Mouse (Mus musculus): ENCODE measurements at regions not wholly inside any gene's neighbourhood (a gene's known extent, or its start where the extent isn't known, plus 50 kb on each side); places are given as distances from the start of the nearest gene placed in this dataset.
"Not testable (repeated sequence)": the region's sequence is repeated elsewhere in the genome, so short reads cannot be mapped to it uniquely, and the experiment has no call there.

DNA sequence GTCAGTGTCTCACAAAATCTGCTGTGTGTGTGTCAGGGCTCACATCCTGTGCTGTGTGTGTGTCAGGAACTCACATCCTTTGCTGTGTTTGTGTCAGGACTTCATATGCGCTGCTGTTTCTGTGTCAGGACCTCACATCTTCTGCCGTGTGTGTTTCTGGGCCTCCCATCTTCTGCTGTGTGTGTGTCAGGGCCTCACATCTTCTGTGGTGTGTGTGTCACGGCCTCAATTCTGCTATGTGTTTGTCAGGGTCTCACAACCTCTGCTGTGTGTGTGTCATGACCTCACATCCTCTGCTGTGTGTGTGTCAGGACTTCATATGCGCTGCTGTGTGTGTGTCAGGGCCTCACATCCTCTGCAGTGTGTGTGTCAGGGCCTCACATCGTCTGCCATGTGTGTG lies 137.5 kb downstream of the Asmt start:
- DNase-seq (ENCODE audit: extremely low spot score in 1 of 2, low spot score in 2 of 2); intact Hi-C loops (cut with DNase I): not testable (repeated sequence)

- DNase-seq (ENCODE audit: extremely low spot score in 1 of 2, low spot score in 2 of 2): no peak
- intact Hi-C loops (cut with DNase I): no loop called here
Measured at GRCm38 (mm10) chrX:170815381-170815780, 142.9 kb downstream of the Asmt start.

DNA sequence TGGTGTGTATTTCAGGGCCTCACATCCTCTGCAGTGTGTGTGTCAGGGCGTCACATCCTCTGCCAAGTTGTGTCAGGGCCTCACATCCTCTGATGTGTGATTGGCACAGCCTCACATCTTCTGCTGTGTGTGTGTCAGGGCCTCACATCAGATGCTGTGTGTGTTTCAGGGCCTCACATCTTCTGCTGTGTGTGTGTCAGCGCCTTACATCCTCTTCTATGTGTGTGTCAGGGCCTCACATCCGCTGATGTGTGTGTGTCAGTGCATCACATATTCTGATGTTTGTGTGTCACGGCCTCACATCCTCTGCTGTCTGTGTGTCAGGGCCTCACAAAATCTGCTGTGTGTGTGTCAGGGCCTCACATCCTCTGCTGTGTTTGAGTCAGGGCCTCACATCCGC lies 168.7 kb downstream of the Asmt start:
- intact Hi-C loops (cut with DNase I); DNase-seq (ENCODE audit: extremely low spot score in 1 of 2, low spot score in 2 of 2): not testable (repeated sequence)

DNA sequence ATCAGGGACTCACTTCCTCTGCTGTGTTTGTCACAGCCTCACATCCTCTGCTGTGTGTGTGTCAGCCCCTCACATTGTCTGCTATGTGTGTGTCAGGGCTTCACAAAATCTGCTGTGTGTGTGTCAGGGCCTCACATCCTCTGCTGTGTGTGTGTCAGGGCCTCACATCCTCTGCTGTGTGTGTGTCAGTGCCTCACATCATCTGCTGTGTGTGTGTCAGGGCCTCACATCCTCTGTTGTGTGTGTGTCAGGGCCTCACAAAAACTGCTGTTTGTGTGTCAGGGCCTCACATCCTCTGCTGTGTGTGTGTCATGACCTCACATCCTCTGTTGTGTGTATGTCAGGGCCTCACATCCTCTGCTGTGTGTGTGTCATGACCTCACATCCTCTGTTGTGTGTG lies 169.1 kb downstream of the Asmt start:
- intact Hi-C loops (cut with DNase I); DNase-seq (ENCODE audit: extremely low spot score in 1 of 2, low spot score in 2 of 2): not testable (repeated sequence)

DNA sequence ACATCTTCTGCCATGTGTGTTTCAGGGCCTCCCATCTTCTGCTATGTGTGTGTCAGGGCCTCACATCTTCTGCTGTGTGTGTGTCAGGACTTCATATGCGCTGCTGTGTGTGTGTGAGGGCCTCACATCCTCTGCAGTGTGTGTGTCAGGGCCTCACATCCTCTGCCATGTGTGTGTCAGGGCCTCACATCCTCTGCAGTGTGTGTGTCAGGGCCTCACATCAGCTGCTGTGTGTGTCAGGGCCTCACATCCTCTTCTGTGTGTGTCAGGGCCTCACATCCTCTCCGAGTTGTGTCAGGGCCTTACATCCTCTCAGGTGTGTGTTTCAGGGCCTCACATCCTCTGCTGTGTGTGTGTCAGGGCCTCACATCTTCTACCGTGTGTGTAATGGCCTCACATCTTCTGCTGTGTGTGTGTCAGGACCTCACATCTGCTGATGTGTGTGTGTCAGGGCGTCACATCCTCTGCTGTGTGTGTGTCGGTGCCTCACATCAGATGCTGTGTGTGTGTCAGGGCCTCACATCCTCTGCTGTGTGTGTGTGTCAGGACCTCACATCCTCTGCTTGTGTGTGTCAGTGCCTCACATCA lies 170.5 kb downstream of the Asmt start:
- DNase-seq (ENCODE audit: extremely low spot score in 1 of 2, low spot score in 2 of 2); intact Hi-C loops (cut with DNase I): not testable (repeated sequence)

DNA sequence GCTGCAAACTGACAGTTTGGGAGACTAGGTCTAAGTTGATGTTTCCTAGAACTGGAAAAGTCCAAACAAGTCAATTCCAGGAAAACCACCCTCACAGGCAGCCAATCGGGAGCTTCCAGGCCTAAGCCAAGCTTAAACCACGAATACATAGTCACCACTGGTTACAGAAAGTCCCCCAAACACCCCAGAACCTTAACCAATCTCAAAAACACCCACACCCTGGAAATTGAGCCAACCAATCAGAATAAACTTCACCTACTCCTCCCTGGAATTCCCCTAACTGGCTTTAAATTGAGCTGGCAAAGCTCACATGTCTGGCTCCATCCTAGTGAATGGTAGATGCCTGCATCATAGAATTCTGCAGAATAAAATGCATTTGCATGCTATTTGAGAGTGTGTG lies 204.2 kb downstream of the Asmt start:
- intact Hi-C loops (cut with DNase I); DNase-seq (ENCODE audit: extremely low spot score in 1 of 2, low spot score in 2 of 2): not testable (repeated sequence)

GRCm38 (mm10) chrX:170880864-170881263 lies 208.4 kb downstream of the Asmt start:
- intact Hi-C loops (cut with DNase I): not testable (repeated sequence)
- DNase-seq (ENCODE audit: extremely low spot score in 1 of 2, low spot score in 2 of 2): peak in 1 of 2 experiments; percentile 1

Data from left cerebral cortex, postnatal 10 days (tissue).